Mouse (Mus musculus) forebrain, embryonic 11.5 days (tissue): ENCODE data around the gene Ccnt2. TPM values are rescaled to one million over a fixed set of nuclear protein-coding genes. Genes with fewer than 3 reads are reported as not detected.

Experiments used
- ATAC-seq: fragments of 200-750 bp; cut with Nextera tagmentation; replicated peaks from 2 replicates; pipeline ENCODE4 v1.8.0; 2017; ENCODE audit warnings: moderate TSS enrichment; ENCODE audit not compliant: low FRiP score
- DNase-seq: peaks from one replicate; pipeline ENCODE4 v3.0.0-alpha.2; 2017; ENCODE audit warnings: low spot score
- H3K27ac ChIP-seq: fragments of 300-500 bp; sonication (generic); 2 replicates; pipeline ENCODE4 v1.5.1; 2014; ENCODE audit warnings: low read depth, low read length
- H3K27me3 ChIP-seq: fragments of 300-500 bp; sonication (generic); 2 replicates; pipeline ENCODE4 v1.6.1; 2014; ENCODE audit warnings: mild to moderate bottlenecking, low read length, mixed read lengths; ENCODE audit not compliant: control insufficient read depth, insufficient read depth
- H3K36me3 ChIP-seq: fragments of 300-500 bp; sonication (generic); 2 replicates; pipeline ENCODE4 v1.6.1; 2014; ENCODE audit warnings: mild to moderate bottlenecking, low read length, moderate library complexity, mixed read lengths; ENCODE audit not compliant: control insufficient read depth, insufficient read depth
- H3K4me1 ChIP-seq: fragments of 300-500 bp; sonication (generic); replicated peaks from 2 replicates; pipeline ENCODE4 v1.6.1; 2014; ENCODE audit warnings: low read length, mixed read lengths; ENCODE audit not compliant: control insufficient read depth, insufficient read depth
- H3K4me2 ChIP-seq: fragments of 300-500 bp; sonication (generic); 2 replicates; pipeline ENCODE4 v1.6.1; 2014; ENCODE audit warnings: low read depth, mild to moderate bottlenecking, low read length, moderate library complexity, mixed read lengths; ENCODE audit not compliant: severe bottlenecking
- H3K4me3 ChIP-seq: fragments of 300-500 bp; sonication (generic); 2 replicates; pipeline ENCODE4 v1.5.1; 2014; ENCODE audit warnings: low read depth, low read length
- H3K9ac ChIP-seq: fragments of 300-500 bp; sonication (generic); 2 replicates; pipeline ENCODE4 v1.6.1; 2014; ENCODE audit warnings: low read length
- H3K9me3 ChIP-seq: fragments of 300-500 bp; sonication (generic); 2 replicates; pipeline ENCODE4 v1.6.1; 2016; ENCODE audit warnings: low read length, mixed read lengths; ENCODE audit not compliant: control insufficient read depth
- WGBS: fragments of 180-500 bp; shearing (Covaris S2); extraction: QIAGEN DNeasy Blood & Tissue Kit; methylation state at CpG from one replicate; pipeline ENCODE4 v1.1.7; 2014; 5-methylcytosine and 5-hydroxymethylcytosine counted together
- polyA plus RNA-seq: library from polyadenylated mRNA; unstranded; fragments of >200 nt; fragmentation: Nextera tagmentation; extraction: Ambion mirVana; gene quantifications from 2 replicates; pipeline ENCODE4 v1.2.1, GENCODE M21; 2014

The Ccnt2 gene
- polyA plus RNA-seq, 1 experiment from 2014 or later, result 123 TPM

- no peak for DNase-seq
- 94% methylated on average over 3 of the region's 3 CpGs for WGBS
- Histone ChIP-seq H3K4me3 (no peak overlapping the region), H3K4me1 (peaks cover 13% of the 10 kb centered on the region), H3K36me3 (no peaks in the 10 kb centered on the region; the same call in 1 of the 2 replicates), H3K9me3 (no peaks in the 10 kb centered on the region), H3K27me3 (no peaks in the 10 kb centered on the region), H3K9ac (no peak overlapping the region), H3K27ac (no peak overlapping the region), H3K4me2 (no peak overlapping the region)
- ATAC-seq, result no peak
Measured at GRCm38 (mm10) chr1:127778611-127779010, 4.6 kb downstream of the Ccnt2 start.

- H3K27ac ChIP-seq, result no peak overlapping the region
- ATAC-seq (no peak), DNase-seq (no peak)
- H3K9me3 ChIP-seq, result no peaks in the 10 kb centered on the region
- no peak overlapping the region for H3K4me3 ChIP-seq
- 28% methylated on average over 3 of the region's 3 CpGs for WGBS
- no peaks in the 10 kb centered on the region for H3K27me3 ChIP-seq
- no peak overlapping the region for H3K4me2 ChIP-seq
- no peak overlapping the region for H3K9ac ChIP-seq
- peaks cover 13% of the 10 kb centered on the region for H3K4me1 ChIP-seq
- no peaks in the 10 kb centered on the region; the same call in 1 of the 2 replicates for H3K36me3 ChIP-seq
Measured at GRCm38 (mm10) chr1:127780142-127780541, 6.2 kb downstream of the Ccnt2 start.

GRCm38 (mm10) chr1:127780849-127781248 lies 6.9 kb downstream of the Ccnt2 start:
- ATAC-seq (no peak), DNase-seq (no peak)
- 61% methylated on average over 2 of the region's 2 CpGs for WGBS
- Histone ChIP-seq H3K27ac (no peak overlapping the region), H3K27me3 (no peaks in the 10 kb centered on the region), H3K36me3 (no peaks in the 10 kb centered on the region; the same call in 1 of the 2 replicates), H3K9ac (no peak overlapping the region), H3K4me2 (no peak overlapping the region), H3K4me3 (no peak overlapping the region), H3K9me3 (no peaks in the 10 kb centered on the region), H3K4me1 (peaks cover 13% of the 10 kb centered on the region)

- H3K4me1 ChIP-seq, result peaks cover 10% of the 10 kb centered on the region
- H3K4me3 ChIP-seq, result no peak overlapping the region
Measured at GRCm38 (mm10) chr1:127783862-127784261, 9.9 kb downstream of the Ccnt2 start.

GRCm38 (mm10) chr1:127785882-127786281 lies 11.9 kb downstream of the Ccnt2 start:
- DNase-seq (no peak), ATAC-seq (no peak)
- Histone ChIP-seq H3K9me3 (no peaks in the 10 kb centered on the region), H3K9ac (no peak overlapping the region), H3K36me3 (no peaks in the 10 kb centered on the region), H3K27me3 (no peaks in the 10 kb centered on the region), H3K27ac (no peak overlapping the region), H3K4me2 (no peak overlapping the region), H3K4me3 (no peak overlapping the region), H3K4me1 (peaks cover 1% of the 10 kb centered on the region; the same call in 1 of the 2 replicates)
- 88% methylated on average over 1 of the region's 1 CpGs for WGBS

More at GRCm38 (mm10) chr1:127783862-127784261, 9.9 kb downstream of the Ccnt2 start:
- no peak overlapping the region for H3K9ac ChIP-seq
- no peaks in the 10 kb centered on the region for H3K9me3 ChIP-seq
- ATAC-seq (no peak), DNase-seq (no peak)
- H3K36me3 ChIP-seq, result no peaks in the 10 kb centered on the region; the same call in 1 of the 2 replicates
- no peak overlapping the region for H3K4me2 ChIP-seq
- H3K27me3 ChIP-seq, result no peaks in the 10 kb centered on the region
- H3K27ac ChIP-seq, result no peak overlapping the region

GRCm38 (mm10) chr1:127788943-127789342 lies 15.0 kb downstream of the Ccnt2 start:
- Histone ChIP-seq H3K4me1 (no peaks in the 10 kb centered on the region), H3K4me3 (no peak overlapping the region), H3K9me3 (no peaks in the 10 kb centered on the region), H3K4me2 (no peak overlapping the region), H3K9ac (no peak overlapping the region), H3K36me3 (no peaks in the 10 kb centered on the region), H3K27me3 (no peaks in the 10 kb centered on the region), H3K27ac (no peak overlapping the region)
- 82% methylated on average over 6 of the region's 6 CpGs for WGBS
- no peak for DNase-seq
- ATAC-seq, result no peak

- no peak for ATAC-seq
- H3K27ac ChIP-seq, result no peak overlapping the region
- H3K9ac ChIP-seq, result no peak overlapping the region
- WGBS, result 98% methylated on average over 1 of the region's 1 CpGs
- no peaks in the 10 kb centered on the region for H3K36me3 ChIP-seq
- no peaks in the 10 kb centered on the region for H3K27me3 ChIP-seq
- H3K4me2 ChIP-seq, result no peak overlapping the region
- no peaks in the 10 kb centered on the region for H3K4me1 ChIP-seq
- no peak overlapping the region for H3K4me3 ChIP-seq
- H3K9me3 ChIP-seq, result no peaks in the 10 kb centered on the region
- DNase-seq, result no peak
Measured at GRCm38 (mm10) chr1:127793459-127793858, 19.5 kb downstream of the Ccnt2 start.

- Histone ChIP-seq H3K4me2 (no peak overlapping the region), H3K4me3 (no peak overlapping the region), H3K9ac (no peak overlapping the region), H3K27ac (no peak overlapping the region), H3K36me3 (no peaks in the 10 kb centered on the region; the same call in 1 of the 2 replicates), H3K9me3 (no peaks in the 10 kb centered on the region), H3K4me1 (no peaks in the 10 kb centered on the region), H3K27me3 (no peaks in the 10 kb centered on the region)
- DNase-seq, result no peak
- WGBS, result 91% methylated on average over 6 of the region's 6 CpGs
- ATAC-seq, result no peak
Measured at GRCm38 (mm10) chr1:127795087-127795769, 21.3 kb downstream of the Ccnt2 start.

- Histone ChIP-seq H3K36me3 (no peaks in the 10 kb centered on the region; the same call in 1 of the 2 replicates), H3K27me3 (no peaks in the 10 kb centered on the region), H3K4me2 (no peak overlapping the region), H3K27ac (no peak overlapping the region), H3K9ac (no peak overlapping the region), H3K4me1 (no peaks in the 10 kb centered on the region), H3K4me3 (no peak overlapping the region), H3K9me3 (no peaks in the 10 kb centered on the region)
- ATAC-seq, result no peak
- WGBS, result 82% methylated on average over 4 of the region's 4 CpGs
- no peak for DNase-seq
Measured at GRCm38 (mm10) chr1:127796341-127796740, 22.4 kb downstream of the Ccnt2 start.
